Mouse (Mus musculus): ENCODE measurements at regions not wholly inside any gene's neighbourhood (a gene's known extent, or its start where the extent isn't known, plus 50 kb on each side); places are given as distances from the start of the nearest gene placed in this dataset.

- Histone ChIP-seq H3K27ac (peak overlapping the region; percentile 89; the same call in 1 of the 2 replicates), H3K9me3 (replicated peaks; ENCODE audit: low read length) (no peaks in the 10 kb centered on the region), H3K4me2 (ENCODE audit: low read length) (no peak overlapping the region), H3K36me3 (ENCODE audit: insufficient read depth, low read length) (no peaks in the 10 kb centered on the region), H3K27me3 (ENCODE audit: insufficient read depth, low read length) (no peaks in the 10 kb centered on the region), H3K4me1 (replicated peaks; ENCODE audit: insufficient read depth, low read length) (no peaks in the 10 kb centered on the region), H3K4me3 (replicated peaks; ENCODE audit: low read depth, low read length) (no peak overlapping the region), H3K9ac (ENCODE audit: low read depth, low read length) (no peak overlapping the region)
- no peak for TF ChIP-seq CTCF (IDR thresholded peaks at IDR 0.05; ENCODE audit: low read depth)
- WGBS = 20% methylated on average over 8 of the region's 8 CpGs
- DNase-seq (ENCODE audit: low spot score) (peak; percentile 94), ATAC-seq (replicated peaks; ENCODE audit: low FRiP score, low read depth) (peak; percentile 63)
These were observed 174.6 kb upstream of the Slc38a2 start for GRCm38 (mm10) chr15:96874145-96874544.

DNA sequence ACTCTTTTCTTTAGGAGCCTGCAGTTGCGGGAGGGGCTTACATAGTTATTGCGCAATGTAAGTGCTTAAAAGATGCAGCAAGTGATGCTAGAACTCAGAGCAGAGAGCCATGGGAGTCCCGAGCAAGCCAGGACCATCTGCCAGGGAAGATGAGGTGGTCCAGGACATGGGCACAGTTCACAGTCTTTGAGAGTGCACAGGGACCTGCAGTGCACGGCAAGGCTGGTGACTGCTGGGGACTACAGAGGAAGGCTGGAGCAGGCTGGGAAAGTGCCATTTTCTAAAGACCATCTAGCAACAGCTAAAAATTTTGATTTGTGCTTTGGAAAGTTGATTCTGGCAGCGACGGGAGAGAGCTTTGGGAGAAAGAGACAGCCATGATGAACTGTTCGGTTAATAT lies 174.0 kb upstream of the Slc38a2 start:
- TF ChIP-seq CTCF (IDR thresholded peaks at IDR 0.05; ENCODE audit: low read depth) = no peak
- Histone ChIP-seq H3K4me1 (replicated peaks; ENCODE audit: insufficient read depth, low read length) (no peaks in the 10 kb centered on the region), H3K4me3 (replicated peaks; ENCODE audit: low read depth, low read length) (no peak overlapping the region), H3K9me3 (replicated peaks; ENCODE audit: low read length) (no peaks in the 10 kb centered on the region), H3K4me2 (ENCODE audit: low read length) (no peak overlapping the region), H3K27ac (peak overlapping the region; percentile 89), H3K9ac (ENCODE audit: low read depth, low read length) (no peak overlapping the region), H3K36me3 (ENCODE audit: insufficient read depth, low read length) (no peaks in the 10 kb centered on the region), H3K27me3 (ENCODE audit: insufficient read depth, low read length) (no peaks in the 10 kb centered on the region)
- DNase-seq (ENCODE audit: low spot score) = peak; percentile 83
- no peak for ATAC-seq (replicated peaks; ENCODE audit: low FRiP score, low read depth)
- WGBS = 59% methylated on average over 7 of the region's 7 CpGs

DNA sequence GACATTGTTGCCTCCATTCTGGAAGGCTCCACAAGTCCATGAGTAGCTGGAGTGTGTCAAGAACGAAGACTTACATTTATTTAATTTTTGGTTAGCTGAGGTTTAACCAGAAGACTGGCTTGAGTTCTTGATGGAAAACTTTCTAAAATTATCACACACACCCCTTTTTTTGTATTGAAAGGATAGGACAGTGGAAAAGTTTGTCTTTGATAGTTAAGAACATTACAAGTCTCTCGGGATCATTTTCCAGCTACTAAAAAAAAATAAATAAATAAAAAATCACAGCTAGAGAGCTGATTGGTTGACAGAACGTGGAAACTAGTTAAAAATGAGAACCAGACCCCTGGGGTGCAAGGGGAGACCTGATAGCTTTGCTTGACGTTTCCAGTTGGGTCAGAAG lies 173.6 kb upstream of the Slc38a2 start:
- no peak for TF ChIP-seq CTCF (IDR thresholded peaks at IDR 0.05; ENCODE audit: low read depth)
- Histone ChIP-seq H3K4me2 (ENCODE audit: low read length) (no peak overlapping the region), H3K4me1 (replicated peaks; ENCODE audit: insufficient read depth, low read length) (no peaks in the 10 kb centered on the region), H3K9me3 (replicated peaks; ENCODE audit: low read length) (no peaks in the 10 kb centered on the region), H3K36me3 (ENCODE audit: insufficient read depth, low read length) (no peaks in the 10 kb centered on the region), H3K27me3 (ENCODE audit: insufficient read depth, low read length) (no peaks in the 10 kb centered on the region), H3K9ac (ENCODE audit: low read depth, low read length) (no peak overlapping the region), H3K4me3 (replicated peaks; ENCODE audit: low read depth, low read length) (no peak overlapping the region), H3K27ac (peak overlapping the region; percentile 89)
- peak; percentile 53 for DNase-seq (ENCODE audit: low spot score)
- 47% methylated on average over 4 of the region's 4 CpGs for WGBS
- ATAC-seq (replicated peaks; ENCODE audit: low FRiP score, low read depth) = no peak

- 76% methylated on average over 7 of the region's 7 CpGs for WGBS
- no peak overlapping the region for H3K27ac ChIP-seq
- DNase-seq (ENCODE audit: low spot score) (no peak), ATAC-seq (replicated peaks; ENCODE audit: low FRiP score, low read depth) (no peak)
- H3K9ac ChIP-seq (ENCODE audit: low read depth, low read length) = no peak overlapping the region
- H3K9me3 ChIP-seq (replicated peaks; ENCODE audit: low read length) = no peaks in the 10 kb centered on the region
- no peak overlapping the region for H3K4me2 ChIP-seq (ENCODE audit: low read length)
- no peaks in the 10 kb centered on the region for H3K36me3 ChIP-seq (ENCODE audit: insufficient read depth, low read length)
- no peak for TF ChIP-seq CTCF (IDR thresholded peaks at IDR 0.05; ENCODE audit: low read depth)
- no peak overlapping the region for H3K4me3 ChIP-seq (replicated peaks; ENCODE audit: low read depth, low read length)
- H3K27me3 ChIP-seq (ENCODE audit: insufficient read depth, low read length) = no peaks in the 10 kb centered on the region
- no peaks in the 10 kb centered on the region for H3K4me1 ChIP-seq (replicated peaks; ENCODE audit: insufficient read depth, low read length)
These were observed 168.2 kb upstream of the Slc38a2 start for GRCm38 (mm10) chr15:96867701-96868100.

DNA sequence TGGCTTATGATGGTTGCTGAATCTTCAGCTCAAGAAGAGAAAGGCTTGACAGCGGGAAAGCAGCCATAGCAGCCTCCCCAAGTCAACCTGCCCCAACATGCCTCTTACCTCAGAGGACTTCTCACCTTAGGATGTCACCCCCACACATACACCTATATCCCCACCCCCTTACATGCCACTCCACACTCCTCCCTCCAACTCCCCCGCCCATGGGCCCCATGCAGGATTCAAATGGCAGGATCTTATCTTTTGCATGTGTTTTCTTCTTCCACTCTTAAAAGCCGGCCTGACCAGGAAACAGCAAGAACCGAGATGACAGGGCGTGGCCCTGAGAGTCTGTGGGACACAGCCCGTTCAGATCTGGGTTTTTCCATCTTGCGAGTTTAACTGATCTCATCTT lies 166.4 kb upstream of the Slc38a2 start:
- no peaks in the 10 kb centered on the region for H3K27me3 ChIP-seq (ENCODE audit: insufficient read depth, low read length)
- no peak for ATAC-seq (replicated peaks; ENCODE audit: low FRiP score, low read depth)
- DNase-seq (ENCODE audit: low spot score) = no peak

DNA sequence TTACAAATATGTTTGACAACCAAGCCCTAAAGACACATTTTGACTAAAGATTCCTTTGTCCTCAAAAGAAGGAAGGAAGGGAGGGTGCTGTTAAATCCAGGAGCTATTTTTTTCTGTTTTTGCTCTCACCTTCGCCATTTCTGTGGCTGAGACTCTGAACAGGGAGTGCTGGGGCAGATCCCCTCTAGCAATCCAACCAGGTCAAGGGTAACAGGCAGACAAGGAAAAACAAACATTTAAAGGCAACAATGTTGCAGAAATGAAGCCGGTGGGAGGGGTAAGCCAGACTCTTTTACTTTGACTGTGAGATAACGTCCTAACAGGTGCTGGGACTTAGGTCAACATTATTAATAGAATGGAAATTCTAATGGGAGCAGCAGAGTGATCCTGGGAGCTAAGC lies 158.2 kb upstream of the Slc38a2 start:
- Histone ChIP-seq H3K27ac (no peak overlapping the region), H3K4me3 (replicated peaks; ENCODE audit: low read depth, low read length) (no peak overlapping the region), H3K4me1 (replicated peaks; ENCODE audit: insufficient read depth, low read length) (no peaks in the 10 kb centered on the region), H3K27me3 (ENCODE audit: insufficient read depth, low read length) (no peaks in the 10 kb centered on the region), H3K9ac (ENCODE audit: low read depth, low read length) (no peak overlapping the region), H3K36me3 (ENCODE audit: insufficient read depth, low read length) (no peaks in the 10 kb centered on the region), H3K9me3 (replicated peaks; ENCODE audit: low read length) (no peaks in the 10 kb centered on the region), H3K4me2 (ENCODE audit: low read length) (no peak overlapping the region)
- ATAC-seq (replicated peaks; ENCODE audit: low FRiP score, low read depth) = no peak
- WGBS = 28% methylated on average over 3 of the region's 3 CpGs
- TF ChIP-seq CTCF (IDR thresholded peaks at IDR 0.05; ENCODE audit: low read depth) = no peak
- DNase-seq (ENCODE audit: low spot score) = no peak

More for the DNA sequence above, 166.4 kb upstream of the Slc38a2 start:
- Histone ChIP-seq H3K27ac (no peak overlapping the region), H3K9ac (ENCODE audit: low read depth, low read length) (no peak overlapping the region), H3K9me3 (replicated peaks; ENCODE audit: low read length) (no peaks in the 10 kb centered on the region), H3K4me1 (replicated peaks; ENCODE audit: insufficient read depth, low read length) (no peaks in the 10 kb centered on the region), H3K4me3 (replicated peaks; ENCODE audit: low read depth, low read length) (no peak overlapping the region), H3K4me2 (ENCODE audit: low read length) (no peak overlapping the region), H3K36me3 (ENCODE audit: insufficient read depth, low read length) (no peaks in the 10 kb centered on the region)
- WGBS = 84% methylated on average over 7 of the region's 7 CpGs
- TF ChIP-seq CTCF (IDR thresholded peaks at IDR 0.05; ENCODE audit: low read depth) = no peak
